ENCODE assay signal across 24 mouse cellular contexts in the genomic region with DNA sequence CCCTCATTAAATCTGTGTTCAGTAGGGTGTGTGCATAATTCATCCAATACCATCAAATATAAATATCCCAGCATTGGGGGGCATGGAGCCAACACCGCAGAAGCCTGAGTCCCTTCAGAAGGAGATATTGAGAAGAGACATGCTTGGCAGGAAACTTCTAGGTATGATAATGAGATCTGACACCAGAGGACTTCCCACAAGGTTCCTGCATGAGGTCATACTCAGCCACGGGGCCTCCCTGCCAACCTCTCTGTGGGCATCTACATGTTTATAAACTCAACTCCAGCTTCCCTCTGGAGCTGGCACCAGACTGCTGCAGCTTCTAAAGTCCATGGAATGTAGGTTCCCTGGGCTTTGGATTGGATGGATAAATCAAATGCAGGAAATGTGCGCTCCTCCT.
"Had no signal": no experiment of that assay in that cellular context is flagged by ENCODE, and none has a peak within 500 bp of the region (broad histone marks: within the 10 kb centered on the region; RNA-seq: fewer than 3 reads in every experiment).

No protein-coding gene starts in this region.

- H3K9ac ChIP-seq: kidney, embryonic 15.5 days; limb, embryonic 12.5 days; limb, embryonic 15.5 days; liver, embryonic 14.5 days; liver, postnatal 0 days; lung, embryonic 14.5 days; midbrain, embryonic 12.5 days; neural tube, embryonic 12.5 days; neural tube, embryonic 15.5 days had no signal

- ATAC-seq: liver, postnatal 0 days; lung, postnatal 0 days had no signal

- H3K36me3 ChIP-seq: kidney, embryonic 15.5 days; limb, embryonic 12.5 days; limb, embryonic 15.5 days; midbrain, embryonic 12.5 days; neural tube, embryonic 12.5 days; neural tube, embryonic 15.5 days had no signal

- H3K4me3 ChIP-seq: kidney, embryonic 15.5 days; left cerebral cortex, adult 2 months; limb, embryonic 12.5 days; limb, embryonic 15.5 days; midbrain, embryonic 12.5 days; neural tube, embryonic 12.5 days; neural tube, embryonic 15.5 days had no signal

- H3K9me3 ChIP-seq: kidney, embryonic 15.5 days; limb, embryonic 15.5 days; neural tube, embryonic 15.5 days had no signal

- H3K27me3 ChIP-seq: kidney, embryonic 15.5 days; limb, embryonic 12.5 days; limb, embryonic 15.5 days; midbrain, embryonic 12.5 days; neural tube, embryonic 12.5 days; neural tube, embryonic 15.5 days had no signal

- H3K27ac ChIP-seq: kidney, embryonic 15.5 days; left cerebral cortex, adult 2 months; limb, embryonic 12.5 days; limb, embryonic 15.5 days; liver, embryonic 14.5 days; macrophage; midbrain, embryonic 12.5 days; neural tube, embryonic 12.5 days; neural tube, embryonic 15.5 days; stomach, postnatal 0 days had no signal

- DNase-seq: kidney, postnatal 10 days; kidney, postnatal 36 days; layer of hippocampus, postnatal 36 days; left cerebral cortex, postnatal 4 days; liver, postnatal 0 days; lung, embryonic 14.5 days; right cerebral cortex, adult 18-20 months; right cerebral cortex, postnatal 14 days; right cerebral cortex, postnatal 4 days; thymus, adult 2 months; thymus, postnatal 14 days; thymus, postnatal 4 days had no signal

- H3K4me1 ChIP-seq: kidney, embryonic 15.5 days; limb, embryonic 12.5 days; limb, embryonic 15.5 days; midbrain, embryonic 12.5 days; neural tube, embryonic 12.5 days; neural tube, embryonic 15.5 days had no signal

- H3K4me2 ChIP-seq: kidney, embryonic 15.5 days; limb, embryonic 12.5 days; limb, embryonic 15.5 days; liver, embryonic 11.5 days; lung, embryonic 14.5 days; midbrain, embryonic 12.5 days; neural tube, embryonic 12.5 days; neural tube, embryonic 15.5 days had no signal
